Comparison of ENCODE assay signal across 9 mouse cellular contexts in genomic region chr7:3601119-3601518, GRCm38 (mm10). TPM values are rescaled to one million over a fixed set of nuclear protein-coding genes. Genes with fewer than 3 reads are reported as not detected.
DNase-seq lines count a peak whose midpoint lies in the region; ATAC-seq and TF ChIP-seq lines count a peak whose summit lies in the region.
"Had no signal": no experiment of that assay in that cellular context is flagged by ENCODE, and none has a peak within 500 bp of the region (broad histone marks: within the 10 kb centered on the region; RNA-seq: fewer than 3 reads in every experiment).

No protein-coding gene starts in this region.

- no peaks in the 10 kb centered on the region for H3K9me3 ChIP-seq in lung, embryonic 14.5 days (ENCODE audit: low read depth, low read length)
- H3K9me3 ChIP-seq: heart, embryonic 13.5 days had no signal

- 12% methylated on average over 4 of the region's 4 CpGs for WGBS in lung, embryonic 14.5 days

- peak; percentile 86 for DNase-seq in CD4-positive, CD25-positive, alpha-beta regulatory T cell, adult 2 months (ENCODE audit: low read depth, low spot score)
- DNase-seq in NIH3T3 (ENCODE audit: low read depth), result peak; percentile 94
- peak; percentile 89 for DNase-seq in embryo, embryonic 10.5 days (ENCODE audit: low spot score)
- DNase-seq in kidney, postnatal 4 days, result peak; percentile 71 to 78
- DNase-seq in lung, embryonic 14.5 days, result peak; percentile 93
- peak; percentile 62 for DNase-seq in ovary, postnatal 14 days (ENCODE audit: low spot score)
- DNase-seq in thymus, postnatal 36 days, result peak; percentile 22 to 47

- no peaks in the 10 kb centered on the region for H3K4me1 ChIP-seq in lung, embryonic 14.5 days (ENCODE audit: insufficient read depth)
- H3K4me1 ChIP-seq: heart, embryonic 13.5 days had no signal

- no peak overlapping the region for H3K9ac ChIP-seq in lung, embryonic 14.5 days
- H3K9ac ChIP-seq: heart, embryonic 13.5 days had no signal

- no peak overlapping the region for H3K4me3 ChIP-seq in lung, embryonic 14.5 days (ENCODE audit: low read depth, low read length)
- H3K4me3 ChIP-seq: heart, embryonic 13.5 days had no signal

- ATAC-seq in granulocyte monocyte progenitor cell, adult 5-6 weeks (replicated peaks; ENCODE audit: poor library complexity, severe bottlenecking), result peak; percentile 87
- ATAC-seq in lung, embryonic 14.5 days (ENCODE audit: insufficient read depth), result peak; percentile 31; the same call in 1 of the 2 replicates

- no peaks in the 10 kb centered on the region for H3K27me3 ChIP-seq in lung, embryonic 14.5 days (ENCODE audit: insufficient read depth, low read length)
- H3K27me3 ChIP-seq: heart, embryonic 13.5 days had no signal

- no peak overlapping the region for H3K4me2 ChIP-seq in lung, embryonic 14.5 days
- H3K4me2 ChIP-seq: heart, embryonic 13.5 days had no signal

- no peaks in the 10 kb centered on the region for H3K36me3 ChIP-seq in lung, embryonic 14.5 days (ENCODE audit: insufficient read depth)
- H3K36me3 ChIP-seq: heart, embryonic 13.5 days had no signal

- TF ChIP-seq CTCF in lung, embryonic 14.5 days (IDR thresholded peaks at IDR 0.05; ENCODE audit: low read depth), result peak; percentile 83

- no peak overlapping the region for H3K27ac ChIP-seq in lung, embryonic 14.5 days (ENCODE audit: low read depth)
- H3K27ac ChIP-seq: heart, embryonic 13.5 days had no signal

RNA-seq across cellular contexts. Expression of gene Oscar, which starts 14.8 kb away (rescaled TPM):
- total RNA-seq in granulocyte monocyte progenitor cell, adult 5-6 weeks (2014; fragmentation: Nextera tagmentation), result not detected in 2 replicates
- not detected in 2 replicates for total RNA-seq in granulocyte monocyte progenitor cell, adult 5-6 weeks (2017)
- 0.20 TPM in 1 of 2 replicates, not detected in the other for polyA plus RNA-seq in lung, embryonic 14.5 days (2014; fragmentation: Nextera tagmentation; extraction: Ambion mirVana)
- polyA plus RNA-seq: heart, embryonic 13.5 days had no signal

RNA-seq across cellular contexts. Expression of gene Ndufa3, which starts 16.1 kb away (rescaled TPM):
- total RNA-seq in granulocyte monocyte progenitor cell, adult 5-6 weeks (2014; fragmentation: Nextera tagmentation), result 395 and 454 TPM in 2 replicates
- total RNA-seq in granulocyte monocyte progenitor cell, adult 5-6 weeks (2017), result 132 and 210 TPM in 2 replicates
- 511 and 530 TPM in 2 replicates for polyA plus RNA-seq in lung, embryonic 14.5 days (2014; fragmentation: Nextera tagmentation; extraction: Ambion mirVana)

RNA-seq across cellular contexts. Expression of gene Tfpt, which starts 28.6 kb away (rescaled TPM):
- total RNA-seq in granulocyte monocyte progenitor cell, adult 5-6 weeks (2014; fragmentation: Nextera tagmentation), result 32.8 and 33.8 TPM in 2 replicates
- 32.5 and 36.8 TPM in 2 replicates for total RNA-seq in granulocyte monocyte progenitor cell, adult 5-6 weeks (2017)
- 25.7 and 27.2 TPM in 2 replicates for polyA plus RNA-seq in lung, embryonic 14.5 days (2014; fragmentation: Nextera tagmentation; extraction: Ambion mirVana)

RNA-seq across cellular contexts. Expression of gene Prpf31, which starts 28.7 kb away (rescaled TPM):
- 47.8 and 91.0 TPM in 2 replicates for total RNA-seq in granulocyte monocyte progenitor cell, adult 5-6 weeks (2014; fragmentation: Nextera tagmentation)
- total RNA-seq in granulocyte monocyte progenitor cell, adult 5-6 weeks (2017), result 123 and 132 TPM in 2 replicates
- polyA plus RNA-seq in lung, embryonic 14.5 days (2014; fragmentation: Nextera tagmentation; extraction: Ambion mirVana), result 103 and 112 TPM in 2 replicates

RNA-seq across cellular contexts. Expression of gene Cnot3, which starts 43.9 kb away (rescaled TPM):
- total RNA-seq in granulocyte monocyte progenitor cell, adult 5-6 weeks (2014; fragmentation: Nextera tagmentation), result 138 and 156 TPM in 2 replicates
- 19.0 and 22.7 TPM in 2 replicates for total RNA-seq in granulocyte monocyte progenitor cell, adult 5-6 weeks (2017)
- polyA plus RNA-seq in lung, embryonic 14.5 days (2014; fragmentation: Nextera tagmentation; extraction: Ambion mirVana), result 76.4 and 79.8 TPM in 2 replicates

Comparison
In these comparisons a context has a peak if more than half of its experiments do, and no peak if none do; other contexts are left out.
1. DNase-seq: peak in every context shown above with its lines; median percentile 94 in NIH3T3; 93 in lung, embryonic 14.5 days; 89 in embryo, embryonic 10.5 days; 86 in CD4-positive, CD25-positive, alpha-beta regulatory T cell, adult 2 months; 74 in kidney, postnatal 4 days; 62 in ovary, postnatal 14 days; 34 in thymus, postnatal 36 days.